Mouse (Mus musculus): ENCODE results near the gene Atg16l1.
"Not testable (repeated sequence)": the region's sequence is repeated elsewhere in the genome, so short reads cannot be mapped to it uniquely, and the experiment has no call there.

The Atg16l1 gene

GRCm38 (mm10) chr1:87773336-87773735, 17.7 kb downstream of the Atg16l1 start:
- no peak for DNase-seq (ENCODE audit: low spot score)

GRCm38 (mm10) chr1:87774845-87775244, 19.2 kb downstream of the Atg16l1 start:
- no peak for DNase-seq (ENCODE audit: low spot score)

- no peak for DNase-seq (ENCODE audit: low spot score)
These were observed 23.6 kb downstream of the Atg16l1 start for GRCm38 (mm10) chr1:87779204-87779785.

GRCm38 (mm10) chr1:87785703-87786102, 30.0 kb downstream of the Atg16l1 start:
- DNase-seq (ENCODE audit: low spot score) = no peak

- no peak for DNase-seq (ENCODE audit: low spot score)
These were observed 30.6 kb downstream of the Atg16l1 start for GRCm38 (mm10) chr1:87786251-87786650.

- no peak for DNase-seq (ENCODE audit: low spot score)
These were observed 34.0 kb downstream of the Atg16l1 start for GRCm38 (mm10) chr1:87789665-87790064.

- DNase-seq (ENCODE audit: low spot score) = no peak
These were observed 36.9 kb downstream of the Atg16l1 start for GRCm38 (mm10) chr1:87792438-87793137.

GRCm38 (mm10) chr1:87793138-87793449, 37.4 kb downstream of the Atg16l1 start:
- no peak for DNase-seq (ENCODE audit: low spot score)

GRCm38 (mm10) chr1:87797702-87798101, 42.0 kb downstream of the Atg16l1 start:
- DNase-seq (ENCODE audit: low spot score) = no peak

- no peak for DNase-seq (ENCODE audit: low spot score)
These were observed 42.6 kb downstream of the Atg16l1 start for GRCm38 (mm10) chr1:87798306-87798705.

- DNase-seq (ENCODE audit: low spot score) = no peak
These were observed 47.9 kb downstream of the Atg16l1 start, which contains the start of gene Sag for GRCm38 (mm10) chr1:87803576-87803975. Gene Sag (plus strand): TSS chr1:87803680.

GRCm38 (mm10) chr1:87807751-87808150, 52.1 kb downstream of the Atg16l1 start:
- no peak for DNase-seq (ENCODE audit: low spot score)

- no peak for DNase-seq (ENCODE audit: low spot score)
These were observed 55.7 kb downstream of the Atg16l1 start for GRCm38 (mm10) chr1:87811391-87811790.

- DNase-seq (ENCODE audit: low spot score) = no peak
These were observed 56.4 kb downstream of the Atg16l1 start for GRCm38 (mm10) chr1:87812061-87812460.

GRCm38 (mm10) chr1:87813155-87813554, 57.5 kb downstream of the Atg16l1 start:
- no peak for DNase-seq (ENCODE audit: low spot score)

- DNase-seq (ENCODE audit: low spot score) = no peak
These were observed 58.0 kb downstream of the Atg16l1 start for GRCm38 (mm10) chr1:87813681-87814080.

- no peak for DNase-seq (ENCODE audit: low spot score)
These were observed 68.8 kb downstream of the Atg16l1 start for GRCm38 (mm10) chr1:87824420-87824995.

- DNase-seq (ENCODE audit: low spot score) = no peak
These were observed 69.6 kb downstream of the Atg16l1 start for GRCm38 (mm10) chr1:87825281-87825680.

GRCm38 (mm10) chr1:87825991-87826390, 70.3 kb downstream of the Atg16l1 start:
- DNase-seq (ENCODE audit: low spot score) = no peak

- DNase-seq (ENCODE audit: low spot score) = no peak
These were observed 70.8 kb downstream of the Atg16l1 start for GRCm38 (mm10) chr1:87826474-87826873.

GRCm38 (mm10) chr1:87827476-87827875, 71.8 kb downstream of the Atg16l1 start:
- not testable (repeated sequence) for DNase-seq (ENCODE audit: low spot score)

- no peak for DNase-seq (ENCODE audit: low spot score)
These were observed 72.5 kb downstream of the Atg16l1 start for GRCm38 (mm10) chr1:87828185-87828584.

- no peak for DNase-seq (ENCODE audit: low spot score)
These were observed 73.4 kb downstream of the Atg16l1 start for GRCm38 (mm10) chr1:87828926-87829580.
